Mouse (Mus musculus) kidney, adult 2 months (tissue): ENCODE results near the gene Slc25a26.

Source experiments
- CTCF ChIP-seq: fragments of 200-500 bp; conservative IDR thresholded peaks from 2 replicates; pipeline ENCODE4 v1.5.1; 2011; ENCODE audit warnings: low read depth, mild to moderate bottlenecking, control low read depth, low read length, moderate library complexity, mixed read lengths; ENCODE audit not compliant: insufficient read depth, insufficient read length
- POLR2A ChIP-seq: fragments of 200-500 bp; IDR thresholded peaks from one replicate; pipeline ENCODE4 v1.6.1; 2011; ENCODE audit warnings: low read depth, low read length, control low read depth

GRCm38 (mm10) chr6:94652659-94653213 lies 152.6 kb downstream of the Slc25a26 start:
- TF ChIP-seq CTCF (no peak), POLR2A (no peak)
